Mouse (Mus musculus): ENCODE results near the gene Evl.

Gene Evl

GRCm38 (mm10) chr12:108646234-108646633 lies 91.7 kb downstream of the Evl start:
- DNase-seq (ENCODE audit: low read depth, low spot score), result no peak

GRCm38 (mm10) chr12:108647784-108648183 lies 93.3 kb downstream of the Evl start:
- DNase-seq (ENCODE audit: low read depth, low spot score), result no peak

GRCm38 (mm10) chr12:108651053-108651660 lies 96.6 kb downstream of the Evl start:
- no peak for DNase-seq (ENCODE audit: low read depth, low spot score)

GRCm38 (mm10) chr12:108653358-108654335 lies 99.1 kb downstream of the Evl start:
- peak; percentile 39 for DNase-seq (ENCODE audit: low read depth, low spot score)

GRCm38 (mm10) chr12:108657350-108657749 lies 102.8 kb downstream of the Evl start:
- DNase-seq (ENCODE audit: low read depth, low spot score), result peak; percentile 83

- DNase-seq (ENCODE audit: low read depth, low spot score), result no peak
Measured at GRCm38 (mm10) chr12:108668606-108669235, 114.2 kb downstream of the Evl start.

- DNase-seq (ENCODE audit: low read depth, low spot score), result no peak
Measured at GRCm38 (mm10) chr12:108671541-108671940, 117.0 kb downstream of the Evl start.

- DNase-seq (ENCODE audit: low read depth, low spot score), result no peak
Measured at GRCm38 (mm10) chr12:108672908-108673307, 118.4 kb downstream of the Evl start.

GRCm38 (mm10) chr12:108673546-108673945 lies 119.0 kb downstream of the Evl start:
- no peak for DNase-seq (ENCODE audit: low read depth, low spot score)

- no peak for DNase-seq (ENCODE audit: low read depth, low spot score)
Measured at GRCm38 (mm10) chr12:108674502-108674901, 120.0 kb downstream of the Evl start.

- DNase-seq (ENCODE audit: low read depth, low spot score), result no peak
Measured at GRCm38 (mm10) chr12:108674916-108675315, 120.4 kb downstream of the Evl start.

- peak; percentile 40 for DNase-seq (ENCODE audit: low read depth, low spot score)
Measured at GRCm38 (mm10) chr12:108675614-108676401, 121.3 kb downstream of the Evl start.

GRCm38 (mm10) chr12:108677116-108677515 lies 122.6 kb downstream of the Evl start:
- DNase-seq (ENCODE audit: low read depth, low spot score), result no peak

GRCm38 (mm10) chr12:108678366-108678765 lies 123.8 kb downstream of the Evl start:
- no peak for DNase-seq (ENCODE audit: low read depth, low spot score)

- DNase-seq (ENCODE audit: low read depth, low spot score), result no peak
Measured at GRCm38 (mm10) chr12:108680861-108681260, 126.3 kb downstream of the Evl start.

- no peak for DNase-seq (ENCODE audit: low read depth, low spot score)
Measured at GRCm38 (mm10) chr12:108682240-108683023, 127.9 kb downstream of the Evl start.

GRCm38 (mm10) chr12:108686463-108686862 lies 131.9 kb downstream of the Evl start:
- DNase-seq (ENCODE audit: low read depth, low spot score), result peak; percentile 45

GRCm38 (mm10) chr12:108686926-108687325 lies 132.4 kb downstream of the Evl start:
- DNase-seq (ENCODE audit: low read depth, low spot score), result peak; percentile 70

- DNase-seq (ENCODE audit: low read depth, low spot score), result no peak
Measured at GRCm38 (mm10) chr12:108689167-108689566, 134.6 kb downstream of the Evl start.

GRCm38 (mm10) chr12:108690529-108690928 lies 136.0 kb downstream of the Evl start:
- DNase-seq (ENCODE audit: low read depth, low spot score), result no peak

GRCm38 (mm10) chr12:108693592-108693991 lies 139.1 kb downstream of the Evl start:
- DNase-seq (ENCODE audit: low read depth, low spot score), result no peak

Measured in ES-CJ7 (cell line).